Comparison of ENCODE assay signal across 8 mouse cellular contexts in the genomic region with DNA sequence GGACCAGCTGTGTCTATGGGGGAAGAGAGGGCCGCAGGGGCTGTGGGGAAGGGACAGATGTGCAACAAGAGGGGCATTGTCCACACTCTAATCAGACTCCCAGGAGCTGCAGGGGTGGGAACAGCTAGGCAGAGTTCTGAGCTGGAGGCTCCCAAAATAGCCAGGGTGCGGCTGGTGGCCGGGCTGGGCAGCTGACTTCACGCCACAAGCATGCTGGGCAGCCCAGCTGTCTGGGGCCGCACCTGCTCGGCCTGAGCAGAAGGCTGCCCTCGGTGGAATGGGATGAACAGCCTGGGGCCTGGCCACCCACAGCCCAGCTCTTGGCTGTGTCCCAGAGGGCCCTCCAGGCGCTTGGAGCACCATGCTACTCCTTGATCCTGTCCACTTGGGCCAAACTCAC. TPM values are rescaled to one million over a fixed set of nuclear protein-coding genes. Genes with fewer than 3 reads are reported as not detected.
DNase-seq lines count a peak whose midpoint lies in the region; ATAC-seq lines count a peak whose summit lies in the region.

No protein-coding gene starts in this region.

- no peak overlapping the region for H3K9ac ChIP-seq in midbrain, embryonic 16.5 days (ENCODE audit: low read depth, low read length)
- H3K9ac ChIP-seq in midbrain, embryonic 13.5 days (replicated peaks) = no peak overlapping the region
- no peak overlapping the region for H3K9ac ChIP-seq in heart, embryonic 13.5 days
- H3K9ac ChIP-seq in stomach, embryonic 15.5 days = no peak overlapping the region
- no peak overlapping the region for H3K9ac ChIP-seq in midbrain, embryonic 14.5 days (replicated peaks; ENCODE audit: low read length)

- H3K4me1 ChIP-seq in midbrain, embryonic 16.5 days (ENCODE audit: control insufficient read depth, insufficient read depth, low read length) = no peaks in the 10 kb centered on the region
- H3K4me1 ChIP-seq in midbrain, embryonic 13.5 days (replicated peaks) = peaks cover 19% of the 10 kb centered on the region
- H3K4me1 ChIP-seq in embryonic facial prominence, embryonic 10.5 days = peaks cover 68% of the 10 kb centered on the region
- peaks cover 45% of the 10 kb centered on the region for H3K4me1 ChIP-seq in heart, embryonic 13.5 days
- H3K4me1 ChIP-seq in stomach, embryonic 15.5 days = peaks cover 19% of the 10 kb centered on the region
- 0 out of 2 replicates have a peak, but pooled peaks cover 3% of the 10 kb centered on the region for H3K4me1 ChIP-seq in midbrain, embryonic 14.5 days (ENCODE audit: control insufficient read depth, insufficient read depth, low read length)

- no peaks in the 10 kb centered on the region for H3K36me3 ChIP-seq in midbrain, embryonic 16.5 days (ENCODE audit: control insufficient read depth, insufficient read depth, low read length)
- no peaks in the 10 kb centered on the region for H3K36me3 ChIP-seq in midbrain, embryonic 13.5 days
- no peaks in the 10 kb centered on the region for H3K36me3 ChIP-seq in embryonic facial prominence, embryonic 10.5 days (replicated peaks)
- H3K36me3 ChIP-seq in heart, embryonic 13.5 days = no peaks in the 10 kb centered on the region
- no peaks in the 10 kb centered on the region for H3K36me3 ChIP-seq in stomach, embryonic 15.5 days
- H3K36me3 ChIP-seq in midbrain, embryonic 14.5 days (ENCODE audit: control insufficient read depth, insufficient read depth, low read length) = no peaks in the 10 kb centered on the region

- no peaks in the 10 kb centered on the region for H3K27me3 ChIP-seq in midbrain, embryonic 16.5 days (ENCODE audit: control insufficient read depth, insufficient read depth, low read depth, low read length)
- H3K27me3 ChIP-seq in midbrain, embryonic 13.5 days = no peaks in the 10 kb centered on the region
- H3K27me3 ChIP-seq in embryonic facial prominence, embryonic 10.5 days (replicated peaks; ENCODE audit: low read depth, poor library complexity, severe bottlenecking) = no peaks in the 10 kb centered on the region
- peaks cover 34% of the 10 kb centered on the region for H3K27me3 ChIP-seq in heart, embryonic 13.5 days (replicated peaks)
- H3K27me3 ChIP-seq in stomach, embryonic 15.5 days (replicated peaks) = no peaks in the 10 kb centered on the region
- H3K27me3 ChIP-seq in midbrain, embryonic 14.5 days (ENCODE audit: control insufficient read depth, insufficient read depth, low read length) = no peaks in the 10 kb centered on the region

- no peak overlapping the region for H3K4me2 ChIP-seq in midbrain, embryonic 16.5 days (ENCODE audit: low read length)
- no peak overlapping the region for H3K4me2 ChIP-seq in midbrain, embryonic 13.5 days (replicated peaks)
- no peak overlapping the region for H3K4me2 ChIP-seq in heart, embryonic 13.5 days
- no peak overlapping the region for H3K4me2 ChIP-seq in stomach, embryonic 15.5 days
- H3K4me2 ChIP-seq in midbrain, embryonic 14.5 days (ENCODE audit: low read length) = no peak overlapping the region

- H3K27ac ChIP-seq in midbrain, embryonic 16.5 days (ENCODE audit: low read length) = no peak overlapping the region
- no peak overlapping the region for H3K27ac ChIP-seq in midbrain, embryonic 13.5 days
- H3K27ac ChIP-seq in embryonic facial prominence, embryonic 10.5 days (replicated peaks) = peak overlapping the region; percentile 66
- peak overlapping the region; percentile 91 for H3K27ac ChIP-seq in heart, embryonic 13.5 days (replicated peaks)
- no peak overlapping the region for H3K27ac ChIP-seq in stomach, embryonic 15.5 days
- H3K27ac ChIP-seq in midbrain, embryonic 14.5 days (replicated peaks; ENCODE audit: low read depth, low read length) = no peak overlapping the region

- DNase-seq in embryonic facial prominence, embryonic 10.5 days (ENCODE audit: low spot score) = peak; percentile 30
- DNase-seq in frontal cortex, postnatal 25 days (ENCODE audit: low spot score in 2 of 2) = no peak
- DNase-seq in midbrain, embryonic 14.5 days = no peak
- no peak for DNase-seq in spleen, postnatal 14 days (ENCODE audit: low spot score in 2 of 2)

- no peaks in the 10 kb centered on the region for H3K9me3 ChIP-seq in midbrain, embryonic 16.5 days (replicated peaks; ENCODE audit: control insufficient read depth, low read length, poor library complexity, severe bottlenecking)
- H3K9me3 ChIP-seq in midbrain, embryonic 13.5 days = no peaks in the 10 kb centered on the region
- H3K9me3 ChIP-seq in embryonic facial prominence, embryonic 10.5 days = no peaks in the 10 kb centered on the region
- H3K9me3 ChIP-seq in heart, embryonic 13.5 days = no peaks in the 10 kb centered on the region
- H3K9me3 ChIP-seq in stomach, embryonic 15.5 days = no peaks in the 10 kb centered on the region
- H3K9me3 ChIP-seq in midbrain, embryonic 14.5 days (ENCODE audit: control insufficient read depth, low read length) = no peaks in the 10 kb centered on the region

- WGBS in midbrain, embryonic 16.5 days = 59% methylated on average over 8 of the region's 8 CpGs
- WGBS in midbrain, embryonic 13.5 days = 61% methylated on average over 8 of the region's 8 CpGs
- 55% methylated on average over 8 of the region's 8 CpGs for WGBS in embryonic facial prominence, embryonic 10.5 days
- WGBS in heart, embryonic 13.5 days = 35% methylated on average over 8 of the region's 8 CpGs
- 61% methylated on average over 8 of the region's 8 CpGs for WGBS in stomach, embryonic 15.5 days
- WGBS in midbrain, embryonic 14.5 days = 55% methylated on average over 8 of the region's 8 CpGs

- no peak overlapping the region for H3K4me3 ChIP-seq in midbrain, embryonic 16.5 days (ENCODE audit: low read depth, low read length)
- H3K4me3 ChIP-seq in midbrain, embryonic 13.5 days (replicated peaks) = no peak overlapping the region
- no peak overlapping the region for H3K4me3 ChIP-seq in embryonic facial prominence, embryonic 10.5 days
- H3K4me3 ChIP-seq in heart, embryonic 13.5 days = no peak overlapping the region
- H3K4me3 ChIP-seq in stomach, embryonic 15.5 days (replicated peaks) = no peak overlapping the region
- no peak overlapping the region for H3K4me3 ChIP-seq in midbrain, embryonic 14.5 days (replicated peaks; ENCODE audit: low read depth, low read length)

- ATAC-seq in midbrain, embryonic 16.5 days = 0 out of 2 replicates have a peak, but pooled peaks have one; percentile 39
- no peak for ATAC-seq in midbrain, embryonic 13.5 days
- peak; percentile 45; the same call in 1 of the 2 replicates for ATAC-seq in heart, embryonic 13.5 days (ENCODE audit: extremely low read depth, insufficient number of reproducible peaks, low FRiP score, low TSS enrichment)
- ATAC-seq in stomach, embryonic 15.5 days (ENCODE audit: insufficient read depth, low FRiP score, low read depth) = peak; percentile 61; the same call in 1 of the 2 replicates
- no peak for ATAC-seq in midbrain, embryonic 14.5 days (ENCODE audit: low FRiP score, low TSS enrichment)

RNA-seq across cellular contexts. Expression of a gene that starts 44.2 kb away (rescaled TPM):
- 49.3 and 54.6 TPM in 2 replicates for polyA plus RNA-seq in midbrain, embryonic 16.5 days (2015; fragmentation: Nextera tagmentation; extraction: Ambion mirVana)
- polyA plus RNA-seq in midbrain, embryonic 13.5 days (2015; fragmentation: Nextera tagmentation; extraction: Ambion mirVana) = 55.8 and 67.7 TPM in 2 replicates
- 84.1 and 89.0 TPM in 2 replicates for polyA plus RNA-seq in embryonic facial prominence, embryonic 10.5 days (2016; fragmentation: Nextera tagmentation; extraction: Ambion mirVana)
- 53.1 and 61.5 TPM in 2 replicates for polyA plus RNA-seq in heart, embryonic 13.5 days (2015; fragmentation: Nextera tagmentation; extraction: Ambion mirVana)
- 48.7 TPM in 2 replicates for polyA plus RNA-seq in stomach, embryonic 15.5 days (2015; fragmentation: Nextera tagmentation; extraction: Ambion mirVana)
- polyA plus RNA-seq in midbrain, embryonic 14.5 days (2014; fragmentation: Nextera tagmentation; extraction: Ambion mirVana) = 64.8 and 65.7 TPM in 2 replicates

Comparison
In these comparisons a context has a peak if more than half of its experiments do, and no peak if none do; other contexts are left out.
1. ATAC-seq: peak in midbrain, embryonic 16.5 days (single experiment), heart, embryonic 13.5 days (single experiment) and stomach, embryonic 15.5 days (single experiment); none in midbrain, embryonic 13.5 days (single experiment) and midbrain, embryonic 14.5 days (single experiment).
2. H3K27ac ChIP-seq: peak in embryonic facial prominence, embryonic 10.5 days (single experiment) and heart, embryonic 13.5 days (single experiment); none in midbrain, embryonic 16.5 days (single experiment), midbrain, embryonic 13.5 days (single experiment), stomach, embryonic 15.5 days (single experiment) and midbrain, embryonic 14.5 days (single experiment).